Mouse (Mus musculus) left cerebral cortex, adult 2 months (tissue): ENCODE measurements around the gene Fam234a. TPM values are rescaled to one million over a fixed set of nuclear protein-coding genes. Genes with fewer than 3 reads are reported as not detected.

Experiments used
- DNase-seq, 2 experiments: peaks; one replicate each; pipeline ENCODE4 v3.0.0; 2021 to 2022; ENCODE audit warnings: low spot score in 2 of 2, mixed read lengths in 1 of 2; ENCODE audit errors: extremely low spot score in 1 of 2
- H3K27ac ChIP-seq: fragments of 200-600 bp; 2 replicates; pipeline ENCODE4 v1.8.1; 2022
- H3K4me3 ChIP-seq: fragments of 200-600 bp; 2 replicates; pipeline ENCODE4 v1.8.1; 2022
- CTCF ChIP-seq: fragments of 200-600 bp; IDR thresholded peaks from 2 replicates; pipeline ENCODE4 v1.8.1; 2022; ENCODE audit warnings: antibody characterized with exemption, mild to moderate bottlenecking, moderate library complexity
- intact Hi-C: fragments of 180-260 bp; cut with DNase I; formaldehyde crosslinking; loops from one replicate; pipeline ENCODE4 v1.15.1; 2025
- total RNA-seq, 2 experiments: library from RNA; stranded (reverse); gene quantifications; 2 replicates each; pipeline ENCODE4 v1.2.3; 2021

Fam234a gene
- total RNA-seq, 2 experiments from 2014 or later: 18.9 to 19.2 TPM

GRCm38 (mm10) chr17:26229776-26230175 lies 14.3 kb downstream of the Fam234a start:
- no peak overlapping the region for H3K4me3 ChIP-seq
- H3K27ac ChIP-seq: no peak overlapping the region
- intact Hi-C loops: no loop called here
- TF ChIP-seq CTCF: no peak
- no peak for DNase-seq

DNA sequence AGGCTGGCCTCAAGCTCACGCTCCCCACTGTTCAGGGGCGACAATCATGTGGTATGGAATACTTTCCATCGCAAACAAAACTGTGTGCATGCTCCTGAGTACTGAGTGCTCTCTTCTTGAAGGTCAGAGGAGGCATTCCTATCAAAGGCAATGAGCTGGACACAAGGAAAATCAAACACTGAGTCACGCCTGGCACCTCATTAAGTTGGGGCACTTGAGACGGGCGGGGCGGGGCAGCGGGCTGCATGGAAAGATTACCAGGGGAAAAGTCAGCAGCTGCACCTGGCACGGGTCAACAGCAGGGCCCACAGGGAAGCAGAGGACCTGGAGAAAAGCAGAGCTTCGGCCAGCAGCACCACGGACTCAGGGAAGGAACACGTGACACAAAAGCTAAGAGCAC lies 18.9 kb downstream of the Fam234a start:
- H3K4me3 ChIP-seq: no peak overlapping the region
- intact Hi-C loops: no loop called here
- no peak for DNase-seq
- no peak overlapping the region for H3K27ac ChIP-seq
- no peak for TF ChIP-seq CTCF

DNA sequence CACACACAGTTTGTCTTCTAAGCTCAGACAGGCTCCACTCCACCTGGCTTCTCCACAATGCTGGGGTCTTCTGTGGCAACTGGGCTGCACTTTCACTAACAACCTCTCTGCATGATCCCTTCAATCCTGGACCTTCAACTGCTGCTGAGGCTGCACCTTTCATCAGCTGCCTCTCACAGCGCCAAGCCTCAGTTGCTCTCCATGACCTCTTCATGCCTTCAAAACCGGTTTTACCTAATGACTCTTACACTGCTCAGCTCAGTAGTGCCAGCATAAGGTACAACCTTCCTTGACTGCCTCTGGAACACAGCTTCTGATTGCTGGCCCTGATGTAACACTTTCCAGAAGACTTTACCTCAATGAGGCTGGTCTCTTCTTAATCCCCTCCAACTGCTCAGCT lies 22.5 kb downstream of the Fam234a start:
- no peak for TF ChIP-seq CTCF
- Histone ChIP-seq H3K27ac (no peak overlapping the region), H3K4me3 (no peak overlapping the region)
- no peak for DNase-seq
- intact Hi-C loops: no loop called here

GRCm38 (mm10) chr17:26212681-26213080 lies 31.4 kb downstream of the Fam234a start:
- intact Hi-C loops: no loop called here
- no peak for DNase-seq
- Histone ChIP-seq H3K27ac (no peak overlapping the region), H3K4me3 (no peak overlapping the region)
- no peak for TF ChIP-seq CTCF

DNA sequence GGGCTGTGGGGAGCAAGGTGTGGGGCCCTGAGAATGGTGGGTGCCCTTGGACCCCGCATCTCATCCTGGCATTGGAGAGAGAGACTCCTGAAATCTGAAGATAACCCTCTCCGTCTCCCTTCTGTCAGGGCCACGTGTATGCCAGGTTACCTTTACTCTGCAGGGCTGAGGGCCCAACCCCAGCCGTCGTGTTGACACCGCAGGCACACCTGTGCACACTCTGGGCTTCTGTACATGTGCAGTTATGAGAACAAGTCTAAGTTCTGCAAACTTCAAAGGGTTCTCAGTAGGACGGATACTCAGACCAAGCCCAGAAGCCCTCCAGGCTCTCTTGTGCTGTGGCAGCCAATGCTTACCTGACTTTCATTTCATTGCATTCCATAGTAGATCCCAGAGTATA lies 31.8 kb downstream of the Fam234a start:
- intact Hi-C loops: no loop called here
- DNase-seq: no peak
- H3K27ac ChIP-seq: no peak overlapping the region
- no peak for TF ChIP-seq CTCF
- no peak overlapping the region for H3K4me3 ChIP-seq

GRCm38 (mm10) chr17:26207686-26208085 lies 36.4 kb downstream of the Fam234a start, which contains the start of gene Arhgdig:
Arhgdig (minus strand) TSS chr17:26207786.
- Histone ChIP-seq H3K27ac (no peak within 1 kb of the TSS), H3K4me3 (no peak within 1 kb of the TSS)
- DNase-seq: no peak
- intact Hi-C loops: no loop called here
- TF ChIP-seq CTCF: no peak

GRCm38 (mm10) chr17:26206392-26206791 lies 37.6 kb downstream of the Fam234a start:
- no peak for DNase-seq
- TF ChIP-seq CTCF: no peak
- intact Hi-C loops: no loop called here
- Histone ChIP-seq H3K27ac (no peak overlapping the region), H3K4me3 (no peak overlapping the region)

DNA sequence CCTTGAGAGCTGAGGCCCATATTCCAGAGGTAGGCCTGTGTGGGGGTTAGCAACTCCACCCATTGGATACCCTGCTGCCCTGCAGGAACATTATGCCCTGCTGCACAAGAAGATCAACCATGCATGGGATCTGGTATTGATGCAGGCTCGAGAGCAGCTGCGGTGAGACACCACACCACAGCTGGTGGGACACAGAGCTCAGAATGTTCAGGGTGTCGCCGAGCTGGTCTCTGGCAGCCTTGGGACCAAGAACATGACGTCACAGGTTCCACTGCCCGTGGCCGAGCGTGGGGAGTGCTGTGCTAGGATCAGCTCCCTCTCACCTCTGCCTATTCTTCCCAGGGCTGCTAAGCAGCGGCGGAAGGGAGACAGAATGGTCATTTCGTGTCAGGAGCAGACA lies 39.3 kb downstream of the Fam234a start:
- no peak for DNase-seq
- Histone ChIP-seq H3K27ac (no peak overlapping the region), H3K4me3 (no peak overlapping the region)
- no peak for TF ChIP-seq CTCF
- intact Hi-C loops: no loop called here

GRCm38 (mm10) chr17:26203321-26203811 lies 40.7 kb downstream of the Fam234a start:
- H3K4me3 ChIP-seq: peak overlapping the region; percentile 63
- no peak for TF ChIP-seq CTCF
- peak; percentile 63 to 65 for DNase-seq
- peak overlapping the region; percentile 73 for H3K27ac ChIP-seq
- intact Hi-C loops: loop anchor here (2.0 kb wide), 1 partner anchor 41 kb away; the partner anchor contains the start of gene Fam234a

- peak within 1 kb of the TSS; percentile 63 for H3K4me3 ChIP-seq
- no peak for TF ChIP-seq CTCF
- peak within 1 kb of the TSS; percentile 73 for H3K27ac ChIP-seq
- intact Hi-C loops: loop anchor here (2.0 kb wide), 1 partner anchor 42 kb away; the partner anchor contains the start of gene Fam234a
- DNase-seq: peak; percentile 35 to 39
Observed at GRCm38 (mm10) chr17:26202737-26203136, 41.3 kb downstream of the Fam234a start, which contains the start of gene Rgs11. Rgs11 (plus strand) TSS chr17:26202951.

GRCm38 (mm10) chr17:26201998-26202397 lies 42.0 kb downstream of the Fam234a start:
- no peak for TF ChIP-seq CTCF
- Histone ChIP-seq H3K4me3 (no peak overlapping the region), H3K27ac (peak overlapping the region; percentile 18; the same call in 1 of the 2 replicates)
- intact Hi-C loops: loop anchor here (2.0 kb wide), 1 partner anchor 43 kb away; the partner anchor contains the start of gene Fam234a
- DNase-seq: no peak

DNA sequence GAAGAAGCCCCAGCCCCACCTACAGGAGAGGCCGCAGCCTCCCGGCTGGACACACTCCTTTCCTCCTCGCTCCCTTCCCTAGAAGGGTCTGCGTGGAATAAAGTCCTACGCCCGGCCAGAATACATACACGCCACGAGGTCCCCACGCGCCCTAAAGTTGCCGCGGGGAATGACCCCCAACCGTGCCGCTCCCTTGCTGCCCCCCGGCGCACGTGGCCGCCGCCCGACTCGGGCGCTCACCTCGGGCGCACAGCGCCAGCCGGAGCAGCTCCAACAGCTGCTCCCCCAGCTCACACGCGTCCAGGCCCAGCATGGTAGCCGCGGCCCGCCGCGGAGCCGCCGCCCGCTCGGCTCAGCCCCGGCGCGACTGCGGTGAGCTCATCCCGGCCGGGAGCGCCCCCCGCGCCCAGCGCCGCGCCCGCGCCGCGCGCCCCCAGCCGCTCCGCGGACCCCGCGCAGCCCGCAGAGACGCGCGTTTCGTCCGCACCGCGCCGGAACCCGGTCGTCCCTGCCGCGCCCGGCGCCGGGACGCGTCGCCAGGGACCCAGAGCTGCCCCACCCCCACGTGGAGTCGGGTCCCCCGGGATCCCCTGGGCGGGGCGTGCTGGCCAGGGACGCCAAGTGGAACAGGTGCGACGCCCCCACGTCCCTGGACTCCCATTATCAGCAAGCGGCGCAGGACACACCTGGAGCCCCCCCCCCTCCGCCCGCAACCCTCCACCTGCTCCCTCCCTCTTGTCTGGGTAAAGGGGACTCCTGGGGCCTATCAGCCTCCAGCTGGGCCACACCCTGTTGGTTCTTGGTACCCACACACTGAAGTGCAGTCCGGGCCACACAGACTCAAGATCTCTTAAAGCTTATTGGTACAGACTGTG lies 43.0 kb downstream of the Fam234a start:
- Histone ChIP-seq H3K4me3 (peak overlapping the region; percentile 70), H3K27ac (peak overlapping the region; percentile 78)
- intact Hi-C loops: no loop called here
- TF ChIP-seq CTCF: no peak
- DNase-seq: peak; percentile 31 to 41
